Mouse (Mus musculus) heart, embryonic 16.5 days (tissue): Measurements from ENCODE around the gene Pms2. TPM values are rescaled to one million over a fixed set of nuclear protein-coding genes. Genes with fewer than 3 reads are reported as not detected.
A peak's percentile ranks its signal among the peaks of the same experiment; 100 is the strongest.

Source experiments
- ATAC-seq: fragments of 200-750 bp; cut with Nextera tagmentation; replicated peaks from 2 replicates; pipeline ENCODE4 v1.8.0; 2017; ENCODE audit warnings: moderate number of reproducible peaks; ENCODE audit not compliant: insufficient read depth, low FRiP score; ENCODE audit errors: extremely low read depth
- H3K27ac ChIP-seq: fragments of 300-500 bp; sonication (generic); 2 replicates; pipeline ENCODE4 v1.5.1; 2014; ENCODE audit warnings: mild to moderate bottlenecking, low read length, control low read depth, moderate library complexity
- H3K27me3 ChIP-seq: fragments of 300-500 bp; sonication (generic); 2 replicates; pipeline ENCODE4 v1.6.1; 2014; ENCODE audit warnings: low read length, mixed read lengths; ENCODE audit not compliant: control insufficient read depth, insufficient read depth
- H3K36me3 ChIP-seq: fragments of 300-500 bp; sonication (generic); 2 replicates; pipeline ENCODE4 v1.6.1; 2014; ENCODE audit not compliant: control insufficient read depth, insufficient read depth
- H3K4me1 ChIP-seq: fragments of 300-500 bp; sonication (generic); 2 replicates; pipeline ENCODE4 v1.6.1; 2014; ENCODE audit warnings: low read length, mixed read lengths; ENCODE audit not compliant: control insufficient read depth, insufficient read depth
- H3K4me2 ChIP-seq: fragments of 300-500 bp; sonication (generic); 2 replicates; pipeline ENCODE4 v1.6.1; 2014; ENCODE audit warnings: low read depth, mild to moderate bottlenecking, control low read depth, low read length
- H3K4me3 ChIP-seq: fragments of 300-500 bp; sonication (generic); 2 replicates; pipeline ENCODE4 v1.5.1; 2014; ENCODE audit warnings: mild to moderate bottlenecking, control low read depth, low read length
- H3K9ac ChIP-seq: fragments of 300-500 bp; sonication (generic); 2 replicates; pipeline ENCODE4 v1.6.1; 2014; ENCODE audit warnings: low read length, control low read depth
- H3K9me3 ChIP-seq: fragments of 300-500 bp; sonication (generic); replicated peaks from 2 replicates; pipeline ENCODE4 v1.6.1; 2016; ENCODE audit warnings: low read length; ENCODE audit not compliant: control insufficient read depth
- WGBS: fragments of 180-500 bp; shearing (Covaris S2); extraction: QIAGEN DNeasy Blood & Tissue Kit; methylation state at CpG from one replicate; pipeline ENCODE4 v1.1.7; 2014; 5-methylcytosine and 5-hydroxymethylcytosine counted together
- polyA plus RNA-seq: library from polyadenylated mRNA; unstranded; fragments of >200 nt; fragmentation: Nextera tagmentation; extraction: Ambion mirVana; gene quantifications from 2 replicates; pipeline ENCODE4 v1.2.1, GENCODE M21; 2015

Pms2 gene
- 16.7 and 17.6 TPM in 2 replicates for polyA plus RNA-seq

- Histone ChIP-seq H3K4me3 (peak within 1 kb of the TSS; percentile 70), H3K4me2 (peak within 1 kb of the TSS; percentile 90)
These were observed at the start of gene Pms2, which contains the start of gene Aimp2 for GRCm38 (mm10) chr5:143909417-143910400. TSS of gene Pms2 (plus strand) at chr5:143909964. TSS of gene Aimp2 (minus strand) at chr5:143909847.

GRCm38 (mm10) chr5:143871547-143872169 is 38.1 kb upstream of the Pms2 start:
- no peak for ATAC-seq
- no peaks in the 10 kb centered on the region for H3K9me3 ChIP-seq
- WGBS: 84% methylated on average over 11 of the region's 11 CpGs
- H3K36me3 ChIP-seq: peaks cover 21% of the 10 kb centered on the region
- no peaks in the 10 kb centered on the region for H3K27me3 ChIP-seq
- no peak overlapping the region for H3K4me2 ChIP-seq
- no peaks in the 10 kb centered on the region for H3K4me1 ChIP-seq
- no peak overlapping the region for H3K4me3 ChIP-seq
- H3K9ac ChIP-seq: no peak overlapping the region
- H3K27ac ChIP-seq: no peak overlapping the region

More at GRCm38 (mm10) chr5:143909417-143910400, at the start of gene Pms2, which contains the start of gene Aimp2:
- Histone ChIP-seq H3K36me3 (peaks cover 17% of the 10 kb centered on the region), H3K4me1 (peaks cover 29% of the 10 kb centered on the region), H3K27me3 (no peaks in the 10 kb centered on the region), H3K9me3 (no peaks in the 10 kb centered on the region), H3K9ac (peak within 1 kb of the TSS; percentile 74), H3K27ac (peak within 1 kb of the TSS; percentile 94)
- ATAC-seq: peak; percentile 99
- WGBS: under 1% methylated on average over 70 of the region's 70 CpGs

GRCm38 (mm10) chr5:143874571-143874970 is 35.2 kb upstream of the Pms2 start:
- no peak overlapping the region for H3K9ac ChIP-seq
- H3K4me2 ChIP-seq: no peak overlapping the region
- H3K4me1 ChIP-seq: no peaks in the 10 kb centered on the region
- H3K27ac ChIP-seq: no peak overlapping the region
- WGBS: 63% methylated on average over 4 of the region's 4 CpGs
- no peaks in the 10 kb centered on the region for H3K9me3 ChIP-seq
- H3K36me3 ChIP-seq: peaks cover 34% of the 10 kb centered on the region
- H3K27me3 ChIP-seq: no peaks in the 10 kb centered on the region
- H3K4me3 ChIP-seq: no peak overlapping the region
- ATAC-seq: no peak

GRCm38 (mm10) chr5:143885274-143885673 is 24.5 kb upstream of the Pms2 start:
- H3K9ac ChIP-seq: no peak overlapping the region
- H3K27me3 ChIP-seq: no peaks in the 10 kb centered on the region
- peak; percentile 63 for ATAC-seq
- 53% methylated on average over 3 of the region's 3 CpGs for WGBS
- H3K4me3 ChIP-seq: no peak overlapping the region
- peaks cover 57% of the 10 kb centered on the region for H3K36me3 ChIP-seq
- no peak overlapping the region for H3K4me2 ChIP-seq
- H3K4me1 ChIP-seq: no peaks in the 10 kb centered on the region; the same call in 1 of the 2 replicates
- H3K27ac ChIP-seq: peak overlapping the region; percentile 74
- H3K9me3 ChIP-seq: peaks cover 5% of the 10 kb centered on the region

- ATAC-seq: no peak
- H3K36me3 ChIP-seq: peaks cover 28% of the 10 kb centered on the region
- no peak overlapping the region for H3K4me2 ChIP-seq
- H3K9me3 ChIP-seq: peaks cover 5% of the 10 kb centered on the region
- no peaks in the 10 kb centered on the region for H3K27me3 ChIP-seq
- H3K4me3 ChIP-seq: no peak overlapping the region
- H3K9ac ChIP-seq: no peak overlapping the region
- peaks cover 4% of the 10 kb centered on the region; the same call in 1 of the 2 replicates for H3K4me1 ChIP-seq
- WGBS: 60% methylated on average over 6 of the region's 6 CpGs
- H3K27ac ChIP-seq: no peak overlapping the region
These were observed 19.0 kb upstream of the Pms2 start for GRCm38 (mm10) chr5:143890741-143891140.

GRCm38 (mm10) chr5:143892255-143892886 is 17.4 kb upstream of the Pms2 start:
- 51% methylated on average over 9 of the region's 9 CpGs for WGBS
- H3K27ac ChIP-seq: no peak overlapping the region
- no peak overlapping the region for H3K4me3 ChIP-seq
- no peaks in the 10 kb centered on the region for H3K27me3 ChIP-seq
- no peak overlapping the region for H3K4me2 ChIP-seq
- peaks cover 18% of the 10 kb centered on the region for H3K36me3 ChIP-seq
- H3K9ac ChIP-seq: no peak overlapping the region
- H3K9me3 ChIP-seq: no peaks in the 10 kb centered on the region
- ATAC-seq: no peak; the same call in 1 of the 2 replicates
- H3K4me1 ChIP-seq: peaks cover 4% of the 10 kb centered on the region; the same call in 1 of the 2 replicates

GRCm38 (mm10) chr5:143893396-143893795 is 16.4 kb upstream of the Pms2 start:
- Histone ChIP-seq H3K4me2 (no peak overlapping the region), H3K4me1 (peaks cover 4% of the 10 kb centered on the region; the same call in 1 of the 2 replicates), H3K9me3 (no peaks in the 10 kb centered on the region), H3K27ac (no peak overlapping the region), H3K9ac (no peak overlapping the region), H3K27me3 (no peaks in the 10 kb centered on the region), H3K36me3 (peaks cover 25% of the 10 kb centered on the region), H3K4me3 (no peak overlapping the region)
- ATAC-seq: no peak
- 65% methylated on average over 5 of the region's 5 CpGs for WGBS

- H3K27ac ChIP-seq: no peak within 1 kb of the TSS
- H3K4me3 ChIP-seq: no peak within 1 kb of the TSS
- no peaks in the 10 kb centered on the region for H3K9me3 ChIP-seq
- no peak for ATAC-seq
- H3K9ac ChIP-seq: no peak within 1 kb of the TSS
- H3K27me3 ChIP-seq: no peaks in the 10 kb centered on the region
- 85% methylated on average over 14 of the region's 14 CpGs for WGBS
- H3K4me2 ChIP-seq: no peak within 1 kb of the TSS
- no peaks in the 10 kb centered on the region for H3K4me1 ChIP-seq
- H3K36me3 ChIP-seq: peaks cover 36% of the 10 kb centered on the region
These were observed 12.0 kb upstream of the Pms2 start, which contains the start of gene Ankrd61 for GRCm38 (mm10) chr5:143897635-143898330. TSS of gene Ankrd61 (minus strand) at chr5:143897685.
